8 mouse cellular contexts compared by ENCODE assay signal in the genomic region with DNA sequence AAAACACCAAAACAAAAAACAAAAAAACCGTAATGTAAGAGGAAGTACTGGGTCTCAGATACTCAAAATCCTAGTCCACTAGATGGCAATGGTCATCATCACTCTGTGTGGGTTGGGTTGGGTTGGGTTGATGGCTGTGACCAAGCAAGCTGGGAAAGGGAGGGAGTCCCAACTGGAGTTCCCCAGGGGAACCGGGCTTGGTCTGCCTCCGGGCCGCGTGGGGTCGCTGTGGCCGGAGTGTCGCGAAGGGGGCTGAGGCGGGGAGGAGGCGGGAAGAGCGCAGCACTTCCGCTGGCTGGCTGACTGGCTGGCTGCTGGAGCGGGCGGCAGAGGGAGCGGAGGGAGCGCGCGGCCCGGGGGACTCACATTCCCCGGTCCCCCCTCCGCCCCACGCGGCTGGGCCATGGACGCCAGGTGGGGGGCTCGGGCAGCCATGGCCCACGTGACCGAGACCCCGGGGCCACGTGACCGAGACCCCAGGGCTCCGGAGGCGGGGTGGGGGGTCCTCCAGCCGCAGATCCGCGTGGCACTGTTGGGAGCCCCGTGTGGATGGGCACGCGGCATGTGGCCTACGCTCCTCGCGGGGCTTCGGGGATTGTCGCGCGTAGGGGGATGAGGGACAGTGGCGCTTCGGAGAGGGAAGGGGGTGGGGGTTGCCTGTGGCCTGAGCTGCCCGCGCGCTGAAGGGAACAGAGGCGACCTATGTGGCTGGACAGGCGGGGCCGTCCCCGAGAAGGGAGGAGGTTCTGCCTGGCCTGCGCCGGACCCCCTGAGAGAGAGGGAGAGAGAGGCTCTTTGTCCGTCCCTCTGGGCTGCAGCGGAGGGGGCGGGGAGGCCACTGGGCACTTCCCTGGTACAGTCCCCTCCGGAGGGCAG. TPM values are rescaled to one million over a fixed set of nuclear protein-coding genes. Genes with fewer than 3 reads are reported as not detected.
DNase-seq lines count a peak whose midpoint lies in the region; ATAC-seq and TF ChIP-seq lines count a peak whose summit lies in the region.

A gene (plus strand): TSS at position 220 of the 876 bp plus-strand sequence.

- H3K9ac ChIP-seq in CH12.LX (ENCODE audit: insufficient read depth, low read depth), result peak within 1 kb of the TSS; percentile 89
- peak within 1 kb of the TSS; percentile 88 for H3K9ac ChIP-seq in forebrain, embryonic 14.5 days (ENCODE audit: low read length)
- peak within 1 kb of the TSS; percentile 71 for H3K9ac ChIP-seq in neural tube, embryonic 14.5 days (replicated peaks; ENCODE audit: low read depth, low read length)

- H3K4me3 ChIP-seq in CH12.LX (replicated peaks in 1 of 3; ENCODE audit: low read depth in 2 of 3, low read length in 2 of 3, poor library complexity in 1 of 3), result peak within 1 kb of the TSS; percentile 75 to 87 (median 80)
- H3K4me3 ChIP-seq in forebrain, embryonic 14.5 days (ENCODE audit: low read depth, low read length), result peak within 1 kb of the TSS; percentile 82
- peak within 1 kb of the TSS; percentile 69 for H3K4me3 ChIP-seq in neural tube, embryonic 14.5 days (ENCODE audit: low read depth, low read length)
- H3K4me3 ChIP-seq in testis, adult 2 months (ENCODE audit: control insufficient read depth, low read depth, low read length), result peak within 1 kb of the TSS; percentile 83

- peak within 1 kb of the TSS; percentile 98 for H3K27ac ChIP-seq in CH12.LX (ENCODE audit: insufficient read depth, low read depth)
- H3K27ac ChIP-seq in forebrain, embryonic 14.5 days (ENCODE audit: low read depth, low read length), result peak within 1 kb of the TSS; percentile 81
- peak within 1 kb of the TSS; percentile 80 for H3K27ac ChIP-seq in neural tube, embryonic 14.5 days (ENCODE audit: low read depth, low read length)
- H3K27ac ChIP-seq in testis, adult 2 months (ENCODE audit: control insufficient read depth, insufficient read depth, low read depth, low read length), result peak within 1 kb of the TSS; percentile 55

- no peaks in the 10 kb centered on the region for H3K9me3 ChIP-seq in CH12.LX (replicated peaks; ENCODE audit: low read length)
- H3K9me3 ChIP-seq in forebrain, embryonic 14.5 days (replicated peaks; ENCODE audit: control insufficient read depth, low read length), result no peaks in the 10 kb centered on the region
- no peaks in the 10 kb centered on the region for H3K9me3 ChIP-seq in neural tube, embryonic 14.5 days (ENCODE audit: control insufficient read depth, low read length)

- H3K27me3 ChIP-seq in CH12.LX (replicated peaks), result no peaks in the 10 kb centered on the region
- H3K27me3 ChIP-seq in forebrain, embryonic 14.5 days (replicated peaks; ENCODE audit: control insufficient read depth, insufficient read depth, low read length), result no peaks in the 10 kb centered on the region
- no peaks in the 10 kb centered on the region for H3K27me3 ChIP-seq in neural tube, embryonic 14.5 days (ENCODE audit: control insufficient read depth, insufficient read depth, low read length)
- H3K27me3 ChIP-seq in testis, adult 2 months (ENCODE audit: control insufficient read depth, insufficient read depth, low read length), result no peaks in the 10 kb centered on the region

- ATAC-seq in forebrain, embryonic 14.5 days, result peak; percentile 88
- peak; percentile 88 for ATAC-seq in neural tube, embryonic 14.5 days (ENCODE audit: low read depth)

- dilution Hi-C loops in CH12.LX (cut with MboI; ENCODE audit: extremely low pct_ligation_motif_present, extremely low pct_unique_long_range_greater_than_20kb, low sequenced_read_pairs), result no loop called here

- intact Hi-C loops in heart, postnatal 10 days (cut with DNase I), result no loop called here

- TF ChIP-seq POLR2A in CH12.LX (IDR thresholded peaks at IDR 0.05; ENCODE audit: low read depth, low read length), result peak; percentile 75
- TF ChIP-seq POLR2A in testis, adult 2 months (IDR thresholded peaks at IDR 0.05; ENCODE audit: control insufficient read depth, low read depth, low read length), result peak; percentile 55; the same call in 1 of the 2 replicates

- WGBS in forebrain, embryonic 14.5 days, result under 1% methylated on average over 56 of the region's 61 CpGs
- WGBS in large intestine, adult 2 months, result 1% methylated on average over 48 of the region's 61 CpGs
- WGBS in neural tube, embryonic 14.5 days, result under 1% methylated on average over 61 of the region's 61 CpGs

- peaks cover 57 to 73% of the 10 kb centered on the region in 2 experiments for H3K36me3 ChIP-seq in CH12.LX (replicated peaks in 1 of 2; ENCODE audit: control insufficient read depth in 1 of 2, insufficient read depth in 1 of 2, low read length in 1 of 2)
- H3K36me3 ChIP-seq in forebrain, embryonic 14.5 days (ENCODE audit: control insufficient read depth, insufficient read depth, low read length), result peaks cover 40% of the 10 kb centered on the region
- H3K36me3 ChIP-seq in neural tube, embryonic 14.5 days (ENCODE audit: control insufficient read depth, insufficient read depth, low read length), result peaks cover 28% of the 10 kb centered on the region
- H3K36me3 ChIP-seq in testis, adult 2 months (ENCODE audit: control insufficient read depth, insufficient read depth, low read length), result no peaks in the 10 kb centered on the region

- peak in 1 of 2 experiments; percentile 85; a peak in 2 of 4 replicates for TF ChIP-seq CTCF in CH12.LX (conservative IDR thresholded peaks at IDR 0.05 in 1 of 2, IDR thresholded peaks at IDR 0.05 in 1 of 2; ENCODE audit: low read depth in 2 of 2, low read length in 2 of 2)
- TF ChIP-seq CTCF in testis, adult 2 months (IDR thresholded peaks at IDR 0.05; ENCODE audit: control insufficient read depth, insufficient read depth, insufficient replicate concordance, low read depth, low read length), result peak; percentile 69; the same call in 1 of the 2 replicates

- peak; percentile 15 for TF ChIP-seq RAD21 in CH12.LX (IDR thresholded peaks at IDR 0.05; ENCODE audit: low read depth, low read length)

- TF ChIP-seq EP300 in CH12.LX (IDR thresholded peaks at IDR 0.05; ENCODE audit: low read length), result no peak

- peaks cover 39 to 67% of the 10 kb centered on the region in 2 experiments for H3K4me1 ChIP-seq in CH12.LX (ENCODE audit: control insufficient read depth in 1 of 2, insufficient read depth in 2 of 2)
- H3K4me1 ChIP-seq in forebrain, embryonic 14.5 days (ENCODE audit: control insufficient read depth, insufficient read depth, low read length), result peaks cover 8% of the 10 kb centered on the region
- peaks cover 8% of the 10 kb centered on the region for H3K4me1 ChIP-seq in neural tube, embryonic 14.5 days (ENCODE audit: control insufficient read depth, insufficient read depth, low read length)
- H3K4me1 ChIP-seq in testis, adult 2 months (ENCODE audit: control insufficient read depth, insufficient read depth, low read length), result peaks cover 9% of the 10 kb centered on the region

- H3K79me2 ChIP-seq in CH12.LX (replicated peaks; ENCODE audit: control insufficient read depth, extremely low read depth, insufficient read depth, poor library complexity, severe bottlenecking), result peaks cover 33% of the 10 kb centered on the region

- in situ Hi-C loops in CH12.LX (cut with MboI; ENCODE audit: low pct_ligation_motif_present, low pct_unique_long_range_greater_than_20kb, low sequenced_read_pairs), result no loop called here

- H3K4me2 ChIP-seq in CH12.LX (ENCODE audit: insufficient read depth, low read depth, poor library complexity, severe bottlenecking), result peak within 1 kb of the TSS; percentile 83
- H3K4me2 ChIP-seq in forebrain, embryonic 14.5 days (ENCODE audit: low read length), result peak within 1 kb of the TSS; percentile 98
- peak within 1 kb of the TSS; percentile 93 for H3K4me2 ChIP-seq in neural tube, embryonic 14.5 days (ENCODE audit: low read depth, low read length)

- DNase-seq in CH12.LX (ENCODE audit: extremely low read depth), result peak; percentile 85
- peak; percentile 90 for DNase-seq in cerebellum, adult 11 months
- peak; percentile 91 for DNase-seq in forebrain, embryonic 14.5 days (ENCODE audit: low spot score)
- DNase-seq in heart, postnatal 10 days, result peak; percentile 96 to 98
- no peak for DNase-seq in large intestine, adult 2 months (ENCODE audit: low read depth, low spot score)
- peak; percentile 93 to 94 for DNase-seq in lung, adult 18-20 months

TF ChIP-seq in CH12.LX, 34 proteins besides CTCF, POLR2A, EP300 and RAD21 (continues in another document):
- TF ChIP-seq MXI1 (IDR thresholded peaks at IDR 0.05; ENCODE audit: low read depth, low read length) (peak; percentile 70; the same call in 1 of the 2 replicates), RCOR1 (conservative IDR thresholded peaks at IDR 0.05; ENCODE audit: low read depth, low read length) (peak; percentile 78), GABPA (IDR thresholded peaks at IDR 0.05; ENCODE audit: insufficient replicate concordance, low read depth, low read length) (peak; percentile 65; the same call in 1 of the 2 replicates), USF1 (IDR thresholded peaks at IDR 0.05; ENCODE audit: low read depth, low read length) (peak; percentile 93), SMC3 (IDR thresholded peaks at IDR 0.05; ENCODE audit: low read depth, low read length) (peak; percentile 49), NELFE (IDR thresholded peaks at IDR 0.05; ENCODE audit: low read depth, low read length) (peak; percentile 58; the same call in 1 of the 2 replicates), ETS1 (conservative IDR thresholded peaks at IDR 0.05; ENCODE audit: low read depth, low read length) (no peak; the same call in 1 of the 2 replicates), USF2 (conservative IDR thresholded peaks at IDR 0.05; ENCODE audit: low read depth, low read length) (peak; percentile 74), CHD1 (IDR thresholded peaks at IDR 0.05; ENCODE audit: low read depth, low read length) (no peak; the same call in 1 of the 2 replicates), ZNF384 (IDR thresholded peaks at IDR 0.05; ENCODE audit: low read depth, low read length) (peak; percentile 90), HCFC1 (IDR thresholded peaks at IDR 0.05; ENCODE audit: low read depth, low read length) (peak; percentile 81), MAX (IDR thresholded peaks at IDR 0.05; ENCODE audit: low read length) (peak; percentile 76), ZC3H11A (IDR thresholded peaks at IDR 0.05; ENCODE audit: low read depth, low read length) (no peak), JUND (conservative IDR thresholded peaks at IDR 0.05; ENCODE audit: low read depth, low read length) (no peak), ZKSCAN1 (IDR thresholded peaks at IDR 0.05; ENCODE audit: borderline replicate concordance, low read depth, low read length) (no peak), SIN3A (IDR thresholded peaks at IDR 0.05; ENCODE audit: low read length) (peak; percentile 76)

RNA-seq across cellular contexts. Expression of the gene that starts here (rescaled TPM):
- 59.5 and 73.9 TPM in 2 replicates for total RNA-seq in CH12.LX (2012; rRNA removed)
- total RNA-seq in CH12.LX (2014; rRNA removed), result 89.3 and 101 TPM in 2 replicates
- polyA plus RNA-seq in CH12.LX (2012; ENCODE audit: insufficient read length, low read depth), result 54.1 and 57.2 TPM in 2 replicates
- 99.4 and 102 TPM in 2 replicates for polyA plus RNA-seq in forebrain, embryonic 14.5 days (2014; fragmentation: Nextera tagmentation; extraction: Ambion mirVana)
- total RNA-seq in heart, postnatal 10 days (2021), result 10 to 100 TPM; 34.5 to 36.8 TPM
- polyA plus RNA-seq in large intestine, adult 2 months (2012; rRNA removed), result 78.2 and 107 TPM in 2 replicates
- 72.2 and 79.3 TPM in 2 replicates for polyA plus RNA-seq in neural tube, embryonic 14.5 days (2014; fragmentation: Nextera tagmentation; extraction: Ambion mirVana)
- 26.6 and 35.6 TPM in 2 replicates for polyA plus RNA-seq in testis, adult 2 months (2012; rRNA removed)
